Mouse (Mus musculus) frontal cortex, postnatal 14 days (tissue): ENCODE results near the gene Ttc9b.
A peak's percentile ranks its signal among the peaks of the same experiment; 100 is the strongest.

ENCODE experiments used
- DNase-seq, 2 experiments: peaks; one replicate each; pipeline ENCODE4 v3.0.0; 2022; ENCODE audit warnings: low spot score in 2 of 2

Gene Ttc9b

GRCm38 (mm10) chr7:27687836-27688235 is 34.1 kb downstream of the Ttc9b start:
- DNase-seq = no peak

- DNase-seq = no peak
Observed at GRCm38 (mm10) chr7:27688246-27688788, 34.6 kb downstream of the Ttc9b start.

- DNase-seq = peak; percentile 84 to 94
Observed at GRCm38 (mm10) chr7:27688815-27689612, 35.3 kb downstream of the Ttc9b start, which contains the start of gene Zfp607b. TSS of gene Zfp607b (plus strand) at chr7:27689340.

GRCm38 (mm10) chr7:27691076-27691475 is 37.4 kb downstream of the Ttc9b start:
- DNase-seq = no peak

- DNase-seq = no peak
Observed at GRCm38 (mm10) chr7:27696711-27697110, 43.0 kb downstream of the Ttc9b start.
